Mouse (Mus musculus): ENCODE measurements around the gene Zfp985.
"Not testable (repeated sequence)": the region's sequence is repeated elsewhere in the genome, so short reads cannot be mapped to it uniquely, and the experiment has no call there.

Zfp985 gene

DNA sequence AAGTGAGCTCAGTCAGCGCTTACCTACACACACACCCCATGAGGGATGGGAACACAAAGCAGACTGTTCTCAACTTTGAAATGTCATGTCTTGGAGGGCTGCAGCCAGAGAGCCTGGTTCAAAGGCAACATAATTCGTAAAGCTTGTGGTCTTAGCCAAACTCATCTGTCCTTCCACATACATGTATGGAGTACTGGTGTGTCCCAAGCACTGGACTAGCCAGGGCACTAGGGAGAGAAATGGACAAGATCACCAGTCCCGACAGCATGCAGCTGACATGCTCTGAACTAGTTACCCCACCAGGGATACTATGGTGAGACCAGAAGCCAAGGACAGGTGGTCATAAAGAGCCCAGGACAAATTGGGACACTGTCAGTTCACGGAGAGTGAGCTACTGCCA lies 50.7 kb downstream of the Zfp985 start:
- intact Hi-C loops (cut with DNase I): no loop called here

DNA sequence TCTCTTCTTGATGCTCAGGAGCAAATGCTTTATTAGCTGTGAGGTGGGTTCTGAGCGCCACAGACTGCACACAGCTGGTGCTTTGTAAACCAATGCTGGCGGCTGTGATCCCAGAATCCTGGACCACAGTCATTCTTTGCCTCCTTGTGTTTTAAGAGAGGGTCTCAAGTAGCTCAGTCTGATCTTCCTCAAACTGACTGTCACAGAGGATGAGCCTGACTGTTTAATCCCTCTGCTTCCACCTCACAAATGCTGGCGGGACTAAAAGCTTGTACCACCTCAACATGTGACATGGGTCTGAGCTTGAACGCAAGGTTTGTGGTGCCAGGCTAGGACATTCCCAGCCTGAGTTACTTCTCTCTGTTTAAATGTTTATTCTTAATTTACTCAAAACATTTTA lies 52.4 kb downstream of the Zfp985 start:
- intact Hi-C loops (cut with DNase I): no loop called here

- intact Hi-C loops (cut with DNase I): not testable (repeated sequence)
Observed at GRCm38 (mm10) chr4:147606511-147606910, 53.4 kb downstream of the Zfp985 start.

DNA sequence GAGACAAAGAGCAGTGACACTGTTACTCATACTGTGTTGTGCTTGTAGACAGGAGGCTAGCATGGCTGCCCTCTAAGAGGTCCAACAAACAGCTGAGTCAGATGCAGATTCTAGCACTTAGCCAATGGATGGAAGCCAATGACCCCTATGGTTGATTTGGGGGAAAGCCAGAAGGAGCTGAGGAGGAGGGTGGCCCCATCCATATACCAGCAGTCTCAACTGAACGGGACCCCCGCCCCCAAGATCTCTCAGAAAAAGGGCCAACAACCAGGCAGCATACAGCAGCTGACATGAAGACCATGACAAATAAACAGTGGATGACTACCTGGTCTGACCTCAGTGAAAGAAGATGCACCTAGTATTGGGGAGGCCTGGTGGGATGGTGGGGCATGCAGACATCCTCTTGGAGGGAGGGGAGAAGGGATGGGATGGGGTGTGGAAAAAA lies 80.8 kb downstream of the Zfp985 start:
- intact Hi-C loops (cut with DNase I): not testable (repeated sequence)

Data from adrenal gland (tissue).